Mouse (Mus musculus): ENCODE results near the gene Arfrp1.

The Arfrp1 gene

GRCm38 (mm10) chr2:181375787-181376186, 10.6 kb upstream of the Arfrp1 start:
- no peak for DNase-seq

DNA sequence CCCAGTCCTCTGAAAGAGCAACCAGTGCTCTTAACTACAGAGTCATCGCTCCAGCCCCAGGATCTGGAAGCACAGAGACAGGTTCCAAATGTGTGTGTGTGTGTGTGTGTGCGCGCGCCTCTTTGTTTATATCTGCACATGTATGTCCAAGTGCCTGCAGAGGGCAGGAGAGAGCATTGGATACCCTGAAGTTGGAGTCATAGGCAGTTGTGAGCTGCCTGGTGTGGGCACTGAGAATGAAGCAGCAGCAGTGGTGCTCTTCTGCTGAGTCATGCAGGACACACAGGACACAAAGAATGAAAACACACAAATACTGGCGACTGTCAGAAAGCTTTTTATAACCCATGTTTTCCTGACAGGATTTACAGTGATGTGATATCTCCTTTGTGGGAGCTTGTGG, 4.8 kb upstream of the Arfrp1 start:
- DNase-seq: peak; percentile 84

- DNase-seq: no peak
These were observed 461 bp upstream of the Arfrp1 start for GRCm38 (mm10) chr2:181365655-181366075.

- peak; percentile 93 for DNase-seq
These were observed 731 bp downstream of the Arfrp1 start for GRCm38 (mm10) chr2:181364487-181364859.

GRCm38 (mm10) chr2:181363946-181364345, 1.3 kb downstream of the Arfrp1 start:
- no peak for DNase-seq

DNA sequence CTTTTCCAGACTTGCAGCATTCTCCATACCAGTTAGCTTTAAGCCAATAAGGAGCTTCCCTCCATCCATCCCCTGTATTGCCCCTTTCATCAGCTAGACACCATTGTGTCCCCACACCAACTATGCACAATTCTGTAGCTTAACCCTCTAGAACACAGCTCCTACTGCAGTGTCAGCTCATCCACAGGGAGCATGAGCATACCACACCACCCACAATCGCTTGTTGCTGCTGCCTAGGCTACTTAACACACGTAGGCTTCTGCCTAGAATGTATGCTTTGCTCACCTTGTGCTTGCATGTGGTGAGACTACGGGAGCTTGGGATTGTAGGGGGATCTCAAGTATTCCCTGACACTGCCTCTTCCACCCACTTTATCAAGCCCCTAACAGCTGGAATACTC, 8.4 kb downstream of the Arfrp1 start:
- DNase-seq: no peak

DNA sequence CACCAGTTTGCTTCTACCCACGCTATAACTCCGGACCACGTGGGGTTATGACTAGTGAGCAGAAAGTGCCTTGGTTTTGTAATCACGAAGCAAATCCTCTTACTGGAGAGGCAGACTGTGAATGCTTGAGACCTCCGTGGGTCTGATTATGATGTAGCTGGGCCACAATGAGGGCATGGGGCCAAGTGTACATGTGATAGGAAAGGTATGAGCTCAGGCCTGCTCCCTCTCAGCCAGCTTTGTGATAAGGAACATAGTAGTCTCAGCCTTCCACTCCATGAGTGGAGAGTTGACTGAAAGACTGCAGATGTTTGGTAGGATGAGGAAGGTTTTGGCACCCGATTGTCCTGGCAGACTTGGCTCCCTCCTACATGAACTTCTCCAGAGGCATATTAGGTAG, 22.4 kb downstream of the Arfrp1 start:
- DNase-seq: peak; percentile 94

GRCm38 (mm10) chr2:181340426-181340825, 24.8 kb downstream of the Arfrp1 start:
- no peak for DNase-seq

- DNase-seq: peak; percentile 92
These were observed 31.2 kb downstream of the Arfrp1 start for GRCm38 (mm10) chr2:181334023-181334422.

GRCm38 (mm10) chr2:181332542-181332941, 32.7 kb downstream of the Arfrp1 start:
- DNase-seq: no peak

DNA sequence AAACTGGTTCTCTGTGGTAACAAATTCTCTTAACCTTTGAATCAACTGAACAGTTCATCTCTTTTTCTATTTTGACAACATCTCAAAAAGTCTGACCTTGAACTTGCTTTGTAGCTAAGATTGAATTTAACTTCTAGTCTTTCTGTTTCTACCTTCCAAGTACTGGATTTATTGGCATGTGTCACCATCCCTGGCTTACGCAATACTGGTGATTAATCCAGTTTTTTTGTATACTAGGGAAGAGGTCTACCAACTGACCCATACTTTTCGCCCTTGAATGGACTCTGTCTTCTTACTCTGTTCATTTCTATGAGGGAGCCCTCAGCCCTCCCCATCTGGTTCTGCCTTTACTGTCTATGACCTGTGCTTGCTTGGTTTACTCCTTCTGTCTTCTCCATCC, 39.1 kb downstream of the Arfrp1 start:
- no peak for DNase-seq

DNA sequence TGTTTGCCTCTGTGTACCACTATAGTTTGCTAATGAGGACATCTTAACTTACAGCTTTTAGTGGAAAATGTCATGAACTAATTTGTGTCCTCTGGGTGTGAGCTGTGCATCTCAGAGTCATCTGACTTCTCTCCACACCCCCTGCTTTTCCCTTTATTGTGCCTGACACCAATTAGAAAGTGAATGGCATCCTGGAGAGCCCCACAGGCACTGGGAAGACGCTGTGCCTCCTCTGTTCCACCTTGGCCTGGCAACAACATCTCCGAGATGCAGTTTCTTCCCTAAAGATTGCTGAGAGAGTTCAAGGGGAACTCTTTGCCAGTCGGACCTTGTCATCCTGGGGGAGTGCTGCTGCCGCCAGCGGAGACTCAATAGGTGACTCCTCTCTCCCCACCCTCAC, 43.1 kb downstream of the Arfrp1 start:
- DNase-seq: no peak

GRCm38 (mm10) chr2:181320103-181320499, 45.1 kb downstream of the Arfrp1 start:
- DNase-seq: no peak

DNA sequence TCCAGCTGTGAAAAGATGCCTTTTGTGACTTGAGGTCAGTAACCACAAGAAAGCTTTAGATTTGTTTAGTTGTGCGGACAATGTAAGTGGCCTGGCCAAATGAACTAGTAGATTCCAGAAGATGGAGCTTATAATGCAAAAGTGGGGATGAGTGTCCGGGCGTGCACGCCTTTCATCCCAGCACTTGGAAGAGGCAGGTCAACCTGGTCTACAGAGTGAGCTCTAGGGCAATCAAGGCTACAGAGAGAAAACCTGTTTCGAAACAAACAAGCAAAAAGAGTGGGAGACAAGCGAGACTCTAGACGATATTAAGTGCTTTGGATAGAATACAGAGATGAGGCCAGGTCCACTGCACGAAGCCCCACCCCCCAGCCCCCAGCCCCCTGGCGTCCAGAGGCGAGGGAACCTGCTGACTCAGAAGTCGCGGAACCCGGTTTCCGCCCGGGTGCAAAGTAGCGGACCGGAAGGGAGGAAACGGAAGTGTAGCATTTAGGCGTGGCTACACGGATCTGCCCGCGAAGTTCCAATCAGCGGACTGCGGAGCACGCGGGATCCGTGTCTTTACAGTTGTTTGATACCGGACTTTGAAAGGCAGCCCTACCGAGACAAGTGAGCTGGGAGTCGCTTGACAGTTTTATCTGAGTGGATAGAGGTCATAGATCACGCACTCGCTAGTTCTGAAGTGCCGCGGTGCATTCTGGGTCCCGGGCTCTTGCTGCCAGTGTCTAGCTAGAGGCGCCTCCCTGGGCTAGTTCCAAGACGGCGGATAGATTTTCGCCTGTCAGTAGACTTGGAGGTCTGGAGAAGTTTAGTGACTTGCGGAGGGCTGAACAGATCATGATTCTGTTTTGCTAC, 45.7 kb downstream of the Arfrp1 start, which contains the start of gene Rtel1:
TSS of gene Rtel1 (plus strand) at position 492 of the 855 bp plus-strand sequence.
- DNase-seq: peak; percentile 97

DNA sequence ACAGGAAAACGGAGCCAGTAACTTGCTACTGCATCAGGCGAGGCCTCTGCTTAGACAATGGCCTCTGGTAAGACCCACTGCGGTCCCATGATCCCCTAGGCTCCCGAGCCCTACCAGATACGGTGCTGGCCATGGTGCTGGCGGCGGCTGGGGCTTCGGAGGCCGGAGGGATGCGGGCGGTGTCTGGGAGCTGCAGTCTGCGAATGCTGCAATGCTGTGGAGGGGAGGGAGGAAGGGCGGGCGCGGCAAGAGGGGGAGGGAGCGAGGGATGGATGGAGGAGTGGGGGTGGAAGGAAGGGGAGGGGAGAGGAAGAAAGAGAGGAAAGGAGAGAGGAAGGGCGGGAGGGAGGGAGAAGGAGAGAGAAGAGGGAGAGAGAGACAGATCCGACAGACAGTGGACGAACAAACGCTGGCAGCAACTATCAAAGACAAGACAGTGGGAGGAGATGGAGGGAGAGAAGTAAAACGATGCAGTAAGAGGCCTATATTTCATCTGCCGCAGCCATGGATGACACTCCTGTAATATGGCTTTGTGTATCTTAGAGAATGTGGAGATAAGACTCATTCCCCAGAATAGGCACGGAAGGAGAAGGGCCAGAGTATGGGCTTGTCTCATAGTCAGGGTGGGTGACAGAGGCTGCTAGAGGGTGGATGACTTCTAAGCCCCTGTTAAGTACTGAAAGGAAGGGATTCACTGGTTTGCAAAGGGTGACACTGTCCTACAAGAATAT, 51.0 kb downstream of the Arfrp1 start, which contains the start of gene Stmn3:
TSS of gene Stmn3 (minus strand) at position 421 of the 731 bp plus-strand sequence.
- DNase-seq: peak; percentile 93

GRCm38 (mm10) chr2:181313344-181314079, 51.7 kb downstream of the Arfrp1 start:
- no peak for DNase-seq

DNA sequence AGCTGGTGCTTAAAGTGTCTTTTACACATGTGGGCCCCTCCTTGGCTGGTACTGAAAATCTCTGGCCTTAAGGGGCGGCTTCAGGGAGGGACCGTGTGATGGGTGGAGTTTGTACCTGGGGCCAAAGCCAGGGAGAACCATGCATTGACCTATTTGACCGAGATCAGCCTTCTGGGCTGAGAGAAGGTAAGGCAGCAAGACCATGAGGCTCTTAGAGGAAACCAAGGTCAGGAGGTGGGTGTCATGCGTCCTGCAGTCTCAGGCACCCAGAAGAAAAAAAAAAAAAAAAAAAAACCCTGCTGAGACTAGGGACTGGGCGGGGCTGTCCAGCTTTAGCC, 52.2 kb downstream of the Arfrp1 start:
- no peak for DNase-seq

GRCm38 (mm10) chr2:181312435-181312834, 52.8 kb downstream of the Arfrp1 start:
- DNase-seq: peak; percentile 66

Data from heart, adult 11 months (tissue).